Mouse (Mus musculus): Measurements from ENCODE around the gene Brf1. TPM values are rescaled to one million over a fixed set of nuclear protein-coding genes. Genes with fewer than 3 reads are reported as not detected.

The Brf1 gene
- polyA plus RNA-seq, 2 experiments from 2014 or later: 24.7 to 25.0 TPM

- no peak for ATAC-seq
Measured at GRCm38 (mm10) chr12:113017429-113017984, 17.0 kb upstream of the Brf1 start.

GRCm38 (mm10) chr12:113016976-113017375, 16.5 kb upstream of the Brf1 start:
- ATAC-seq: no peak

DNA sequence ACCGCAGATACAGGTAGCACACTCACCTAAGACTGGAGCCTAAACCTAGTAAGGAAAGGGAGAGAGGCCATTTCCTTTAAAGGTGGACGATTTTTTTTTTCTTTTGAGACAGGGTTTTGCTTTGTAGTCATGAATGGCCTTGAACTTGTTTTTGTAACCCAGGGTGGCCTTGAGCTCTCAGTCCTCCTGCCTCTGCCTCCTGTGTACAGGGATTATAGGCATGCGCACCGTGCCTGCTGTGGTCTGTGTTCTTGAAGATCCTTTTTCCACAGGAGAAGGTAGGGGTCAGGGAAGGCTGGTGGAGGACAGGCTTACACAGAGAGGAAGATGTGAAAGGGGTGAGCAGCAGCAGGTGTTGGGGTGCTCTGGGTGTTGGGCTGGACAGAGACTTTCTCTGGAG, 15.5 kb upstream of the Brf1 start:
- ATAC-seq: no peak

DNA sequence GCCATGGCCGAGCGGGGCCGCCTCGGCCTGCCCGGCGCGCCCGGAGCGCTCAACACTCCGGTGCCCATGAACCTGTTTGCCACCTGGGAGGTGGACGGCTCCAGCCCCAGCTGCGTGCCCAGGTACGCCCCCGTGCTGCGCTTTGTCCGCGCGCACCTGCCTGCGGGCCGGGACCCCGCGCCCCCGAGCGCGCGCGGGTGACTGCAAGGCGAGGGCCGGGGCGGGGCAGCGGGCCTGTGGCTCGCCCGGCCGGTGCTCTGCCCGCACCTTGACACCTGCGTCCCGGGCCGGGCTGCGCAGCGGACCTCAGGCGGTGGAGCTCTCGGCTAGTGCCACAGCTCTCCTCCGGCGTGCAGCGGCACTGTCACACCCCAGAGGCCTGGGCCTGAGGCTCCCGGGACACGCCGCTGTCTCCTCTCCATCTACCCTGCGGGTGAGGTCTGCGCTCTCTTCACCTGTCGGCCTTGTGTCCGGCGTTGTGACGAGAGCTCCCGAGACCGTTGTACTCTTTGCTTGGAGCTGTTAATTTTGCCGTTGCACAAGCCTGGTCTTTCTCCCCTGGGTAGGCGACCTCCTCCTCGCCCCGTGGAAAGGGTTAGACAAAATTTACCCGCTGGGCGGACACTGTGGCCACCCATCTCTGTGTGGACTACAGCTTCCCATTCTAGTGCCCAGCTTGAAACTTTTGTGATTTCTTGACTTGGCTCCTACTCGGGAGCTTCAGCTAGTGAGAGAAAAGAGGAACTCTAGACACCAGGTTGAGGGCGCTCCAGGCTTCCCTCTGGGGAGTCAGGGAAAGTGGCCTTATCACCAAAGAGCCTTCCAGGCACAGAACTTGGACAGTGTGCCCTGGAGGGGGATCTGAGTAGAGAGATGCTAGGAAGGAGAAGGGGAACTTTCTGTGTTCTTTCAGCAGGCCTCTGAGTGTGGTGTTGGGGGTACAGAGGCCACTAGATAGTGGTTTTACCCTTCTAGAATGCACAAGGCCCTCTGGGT, 14.4 kb upstream of the Brf1 start:
- ATAC-seq: no peak

DNA sequence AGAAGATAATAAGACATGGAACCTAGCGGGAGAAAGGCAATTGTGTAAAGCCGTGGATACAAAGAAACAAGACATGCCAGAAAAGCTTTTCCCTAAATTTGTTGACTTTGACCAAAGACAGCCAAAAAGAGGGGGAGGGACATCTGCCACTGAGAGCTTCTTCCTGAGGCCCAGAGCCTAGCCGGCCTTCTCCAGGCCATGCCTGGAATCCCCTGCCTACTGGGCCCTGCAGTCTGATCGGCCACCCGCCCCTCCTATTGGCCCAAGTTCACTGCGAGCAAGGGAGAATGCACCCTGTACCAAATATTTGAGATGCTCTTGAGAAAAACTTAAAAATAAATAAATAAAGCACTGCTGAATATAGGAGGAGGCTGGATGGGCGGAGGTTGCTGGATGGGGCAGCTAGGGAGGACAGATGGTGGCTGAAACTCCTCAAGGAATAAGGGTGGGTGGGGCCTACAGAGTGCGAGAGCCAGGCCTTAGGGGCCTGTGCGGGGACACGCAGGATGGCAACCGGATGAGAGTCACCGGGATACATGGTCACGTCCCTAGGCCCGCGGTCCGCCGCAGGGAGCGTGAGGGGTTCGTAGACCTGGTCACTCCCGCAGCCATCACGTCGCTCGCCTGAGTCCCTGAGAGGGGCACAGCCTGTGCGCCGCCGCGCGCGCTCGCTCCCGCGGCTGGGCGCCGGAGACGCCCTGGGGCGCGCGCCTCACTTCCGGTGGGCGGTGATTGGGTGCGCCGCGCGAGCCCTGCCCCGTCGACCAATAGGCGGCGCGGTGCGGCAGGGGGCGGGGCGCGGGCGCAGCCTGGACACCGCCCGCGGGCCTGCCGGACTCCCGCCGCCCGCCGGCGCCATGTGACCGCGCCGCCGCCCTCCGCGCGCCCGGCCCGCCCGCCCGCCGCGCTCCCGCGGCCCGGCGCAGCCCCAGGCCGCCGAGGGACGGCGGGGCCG, 13.4 kb upstream of the Brf1 start, which contains the start of gene Pacs2:
Gene Pacs2, plus strand, starts transcription at position 905 of the 955 bp plus-strand sequence.
- ATAC-seq: peak; percentile 90

DNA sequence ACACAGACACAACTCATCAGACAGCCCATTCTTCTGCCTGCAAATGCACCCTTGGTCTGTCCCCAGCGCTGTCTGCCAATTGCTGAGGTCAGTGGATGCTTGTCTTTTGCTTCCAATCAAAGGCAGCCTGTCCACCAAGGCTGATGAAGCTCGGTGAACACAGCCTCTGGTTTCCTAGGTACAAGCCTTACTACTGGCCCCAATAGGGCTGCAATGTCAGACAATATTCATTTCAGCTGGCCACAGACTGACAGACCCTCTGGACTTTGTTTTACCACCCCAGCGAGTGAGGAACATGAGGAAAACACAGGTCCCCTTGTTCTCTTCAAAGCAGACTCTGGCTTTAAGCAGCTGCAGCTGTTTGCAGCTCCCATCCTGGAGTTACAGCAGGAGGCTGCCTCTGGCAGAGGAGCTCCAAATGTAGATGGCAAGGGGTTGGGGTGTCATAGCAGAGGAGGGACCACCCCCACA, 12.6 kb upstream of the Brf1 start:
- ATAC-seq: no peak

- ATAC-seq: no peak
Measured at GRCm38 (mm10) chr12:113012443-113012842, 11.9 kb upstream of the Brf1 start.

GRCm38 (mm10) chr12:113011702-113012360, 11.3 kb upstream of the Brf1 start:
- ATAC-seq: no peak

GRCm38 (mm10) chr12:113004993-113005392, 4.5 kb upstream of the Brf1 start:
- ATAC-seq: peak; percentile 29

GRCm38 (mm10) chr12:113004011-113004410, 3.5 kb upstream of the Brf1 start:
- ATAC-seq: no peak

DNA sequence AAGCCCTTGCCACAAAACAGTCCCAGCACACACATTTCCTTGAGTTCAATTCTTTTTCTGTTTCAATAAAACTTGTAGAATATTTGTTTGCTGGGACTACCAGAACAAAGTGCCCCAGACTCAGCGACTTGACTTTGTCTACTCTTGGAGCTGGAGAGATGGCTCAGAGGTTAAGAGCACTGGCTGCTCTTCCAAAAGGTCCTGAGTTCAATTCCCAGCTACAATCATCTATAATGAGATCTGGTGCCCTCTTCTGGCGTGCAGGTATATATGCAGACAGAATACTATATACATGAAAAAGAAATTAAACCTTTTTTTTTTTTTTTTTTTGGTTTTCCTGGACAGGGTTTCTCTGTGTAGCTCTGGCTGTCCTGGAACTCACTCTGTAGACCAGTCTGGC, 2.2 kb upstream of the Brf1 start:
- no peak for ATAC-seq

DNA sequence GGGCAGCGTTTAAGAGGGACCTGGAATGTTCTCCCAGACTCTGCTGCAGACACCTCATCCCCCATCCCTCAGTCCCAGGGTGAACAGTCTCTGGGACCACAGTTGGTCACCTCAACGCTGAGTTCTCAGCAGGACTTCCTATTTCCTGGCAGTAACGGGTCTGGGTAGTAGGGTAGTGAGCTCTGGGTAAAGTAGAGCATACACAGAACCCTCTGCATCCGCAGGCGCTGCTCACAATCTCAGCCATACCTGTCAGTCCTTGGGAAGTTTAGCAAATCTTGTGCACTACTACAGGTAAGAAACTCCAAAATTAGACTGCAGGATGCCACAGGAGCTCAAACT, 600 bp upstream of the Brf1 start:
- ATAC-seq: peak; percentile 25

- no peak for ATAC-seq
Measured at GRCm38 (mm10) chr12:112999569-113000293, 773 bp downstream of the Brf1 start.

DNA sequence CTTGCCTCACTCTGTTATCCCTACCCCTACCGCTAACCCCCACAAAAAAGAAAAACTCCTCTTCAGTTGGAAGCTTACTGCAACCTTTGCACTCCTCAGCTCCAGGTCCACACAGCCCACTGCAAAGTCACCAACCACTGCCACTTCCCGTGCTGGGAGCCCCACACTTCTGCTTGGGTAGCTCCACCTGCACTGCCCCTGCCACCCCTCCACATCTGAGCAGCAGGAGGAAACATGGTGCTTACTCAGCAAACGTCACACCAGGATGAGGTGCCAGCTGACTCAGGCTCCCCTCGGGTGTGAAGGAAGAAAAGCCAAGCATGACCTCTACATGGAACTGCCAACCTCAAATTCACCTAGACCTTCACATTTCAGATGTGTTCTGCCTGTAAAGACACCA, 6.4 kb downstream of the Brf1 start:
- no peak for ATAC-seq

- ATAC-seq: no peak
Measured at GRCm38 (mm10) chr12:112991444-112991843, 9.1 kb downstream of the Brf1 start.

GRCm38 (mm10) chr12:112990706-112991405, 9.6 kb downstream of the Brf1 start:
- ATAC-seq: no peak

GRCm38 (mm10) chr12:112987877-112988276, 12.6 kb downstream of the Brf1 start:
- ATAC-seq: no peak

- peak; percentile 54 for ATAC-seq
Measured at GRCm38 (mm10) chr12:112985346-112985745, 15.2 kb downstream of the Brf1 start.

DNA sequence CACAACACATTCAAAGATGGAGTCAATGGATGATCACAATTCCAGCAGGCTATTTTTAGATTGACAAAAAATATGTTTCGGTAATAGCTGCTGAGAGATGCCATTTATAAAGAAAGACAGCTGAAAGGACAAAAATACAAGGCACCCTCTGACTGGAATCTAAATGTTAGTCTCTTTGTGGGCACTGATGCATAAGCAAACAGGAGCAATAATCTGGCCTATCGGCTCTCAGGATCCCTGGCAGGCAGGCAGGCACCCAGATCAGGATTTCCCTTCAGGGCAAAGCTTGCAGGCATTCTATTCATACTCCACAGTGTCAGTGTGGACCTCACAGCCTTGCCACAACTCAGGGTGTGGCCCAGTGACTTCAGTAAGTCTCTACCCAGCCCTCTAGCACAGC, 18.5 kb downstream of the Brf1 start:
- no peak for ATAC-seq

DNA sequence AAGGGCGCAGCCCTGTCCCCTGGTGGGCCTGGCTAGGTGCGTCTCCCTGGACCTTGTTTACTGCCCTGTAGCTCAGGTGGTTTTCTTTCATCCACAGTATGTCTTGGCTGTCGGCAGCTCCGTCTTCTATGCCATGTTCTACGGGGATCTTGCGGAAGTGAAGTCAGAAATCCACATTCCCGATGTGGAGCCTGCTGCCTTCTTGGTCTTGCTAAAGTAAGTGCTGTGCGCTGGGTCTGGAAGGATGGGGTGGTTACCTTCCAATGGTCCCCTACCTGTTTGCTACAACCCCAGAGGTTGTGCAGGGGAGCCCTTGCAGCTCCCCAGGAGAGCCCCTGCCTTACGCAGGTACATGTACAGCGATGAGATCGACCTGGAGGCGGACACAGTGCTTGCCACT, 23.3 kb downstream of the Brf1 start:
- ATAC-seq: no peak
